Mouse (Mus musculus) neural tube, embryonic 15.5 days (tissue): ENCODE data around the gene Brd1. TPM values are rescaled to one million over a fixed set of nuclear protein-coding genes. Genes with fewer than 3 reads are reported as not detected.
A peak's percentile ranks its signal among the peaks of the same experiment; 100 is the strongest.

ENCODE experiments used
- ATAC-seq: fragments of 200-750 bp; cut with Nextera tagmentation; 2 replicates; pipeline ENCODE4 v1.8.0; 2017; ENCODE audit warnings: mild to moderate bottlenecking, moderate TSS enrichment, moderate library complexity; ENCODE audit not compliant: low FRiP score
- H3K27ac ChIP-seq: fragments of 300-500 bp; sonication (generic); replicated peaks from 2 replicates; pipeline ENCODE4 v1.5.1; 2015; ENCODE audit warnings: mild to moderate bottlenecking, inconsistent platforms
- H3K27me3 ChIP-seq: fragments of 300-500 bp; sonication (generic); replicated peaks from 2 replicates; pipeline ENCODE4 v1.6.1; 2015; ENCODE audit warnings: inconsistent platforms
- H3K36me3 ChIP-seq: fragments of 300-500 bp; sonication (generic); 2 replicates; pipeline ENCODE4 v1.6.1; 2015; ENCODE audit warnings: inconsistent platforms
- H3K4me1 ChIP-seq: fragments of 300-500 bp; sonication (generic); 2 replicates; pipeline ENCODE4 v1.6.1; 2015; ENCODE audit warnings: inconsistent platforms
- H3K4me2 ChIP-seq: fragments of 300-500 bp; sonication (generic); 2 replicates; pipeline ENCODE4 v1.6.1; 2015; ENCODE audit warnings: inconsistent platforms, mild to moderate bottlenecking, moderate library complexity
- H3K4me3 ChIP-seq: fragments of 300-500 bp; sonication (generic); replicated peaks from 2 replicates; pipeline ENCODE4 v1.5.1; 2015; ENCODE audit warnings: mild to moderate bottlenecking, inconsistent platforms
- H3K9ac ChIP-seq: fragments of 300-500 bp; sonication (generic); replicated peaks from 2 replicates; pipeline ENCODE4 v1.6.1; 2015; ENCODE audit warnings: mild to moderate bottlenecking, inconsistent platforms
- H3K9me3 ChIP-seq: fragments of 300-500 bp; sonication (generic); replicated peaks from 2 replicates; pipeline ENCODE4 v1.6.1; 2016; ENCODE audit warnings: inconsistent platforms
- WGBS: fragments of 180-500 bp; shearing (Covaris S2); methylation state at CpG from one replicate; pipeline ENCODE4 v1.1.7; 2015; ENCODE audit warnings: mixed read lengths; 5-methylcytosine and 5-hydroxymethylcytosine counted together
- polyA plus RNA-seq: library from polyadenylated mRNA; unstranded; fragments of >200 nt; fragmentation: Nextera tagmentation; extraction: Ambion mirVana; gene quantifications from 2 replicates; pipeline ENCODE4 v1.2.1, GENCODE M21; 2015

Brd1 gene
- polyA plus RNA-seq, 1 experiment from 2014 or later = 15.1 TPM

DNA sequence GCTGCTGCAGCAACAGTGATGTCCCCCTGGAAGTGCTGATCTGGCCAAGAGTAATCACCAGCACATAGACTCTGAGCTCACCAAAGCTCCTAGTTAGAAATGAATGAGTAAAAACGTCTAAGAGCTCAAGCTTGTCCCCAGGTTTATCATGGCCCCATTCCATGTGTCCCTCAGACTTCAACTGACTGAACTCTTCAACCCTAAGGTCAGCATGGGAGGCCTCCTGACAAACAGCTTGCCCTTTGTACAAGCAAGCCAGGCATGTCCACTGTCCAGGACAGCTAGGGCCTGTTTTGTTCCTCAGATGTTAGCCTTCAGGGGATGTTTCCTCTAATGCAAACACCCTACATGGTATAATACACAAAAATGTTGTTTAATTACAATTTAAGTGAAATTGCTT is 29.7 kb downstream of the Brd1 start:
- no peak overlapping the region for H3K4me3 ChIP-seq
- no peak overlapping the region for H3K27ac ChIP-seq
- H3K9me3 ChIP-seq = no peaks in the 10 kb centered on the region
- H3K36me3 ChIP-seq = peaks cover 86% of the 10 kb centered on the region
- no peak overlapping the region for H3K4me2 ChIP-seq
- H3K9ac ChIP-seq = no peak overlapping the region
- 76% methylated on average over 1 of the region's 1 CpGs for WGBS
- H3K4me1 ChIP-seq = no peaks in the 10 kb centered on the region
- ATAC-seq = no peak
- H3K27me3 ChIP-seq = no peaks in the 10 kb centered on the region

DNA sequence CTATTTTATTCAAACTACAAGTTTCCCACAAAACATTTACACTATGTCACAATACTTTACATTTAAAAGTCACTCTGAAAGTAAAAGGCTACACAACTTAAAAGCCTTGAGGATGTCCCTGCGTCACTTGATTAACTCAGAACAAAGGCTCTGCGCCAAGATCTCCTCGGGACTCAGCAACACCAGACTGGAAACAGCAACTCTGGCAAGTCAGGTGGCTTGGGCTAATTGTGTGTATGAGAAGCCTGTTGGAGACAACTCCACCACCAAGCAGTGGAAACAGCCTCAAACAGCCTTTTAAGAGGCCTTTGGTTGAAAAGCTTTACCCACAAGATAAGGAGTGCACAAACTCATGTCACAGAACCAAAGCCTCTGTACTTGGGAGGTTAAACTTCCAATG is 31.5 kb downstream of the Brd1 start:
- Histone ChIP-seq H3K27ac (no peak overlapping the region), H3K9ac (no peak overlapping the region), H3K4me3 (no peak overlapping the region), H3K4me2 (no peak overlapping the region), H3K4me1 (no peaks in the 10 kb centered on the region), H3K9me3 (no peaks in the 10 kb centered on the region), H3K36me3 (peaks cover 84% of the 10 kb centered on the region), H3K27me3 (no peaks in the 10 kb centered on the region)
- no peak for ATAC-seq
- WGBS = 54% methylated on average over 3 of the region's 3 CpGs

DNA sequence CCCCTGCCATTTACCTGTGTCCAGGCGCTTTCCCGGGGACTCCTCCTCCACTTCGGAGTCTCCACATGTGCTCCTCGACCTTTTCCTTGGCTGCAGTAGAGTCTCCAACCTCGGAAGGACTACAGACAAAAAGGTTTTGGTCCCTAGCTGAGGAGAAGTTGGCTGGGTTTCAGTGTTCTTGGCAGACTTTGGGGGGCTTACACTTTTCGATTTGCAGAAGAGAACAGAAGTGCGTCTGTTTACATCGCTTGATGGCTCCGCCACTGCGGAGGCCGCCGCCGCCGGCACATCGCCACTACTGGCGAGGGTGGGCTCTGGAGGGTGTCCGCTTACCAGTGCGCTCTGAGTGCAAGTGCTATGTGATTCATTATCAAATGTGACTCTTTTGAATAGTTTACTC is 33.3 kb downstream of the Brd1 start:
- Histone ChIP-seq H3K27ac (no peak overlapping the region), H3K4me1 (no peaks in the 10 kb centered on the region), H3K36me3 (peaks cover 79% of the 10 kb centered on the region), H3K4me2 (no peak overlapping the region), H3K9ac (no peak overlapping the region), H3K4me3 (no peak overlapping the region), H3K27me3 (no peaks in the 10 kb centered on the region), H3K9me3 (no peaks in the 10 kb centered on the region)
- WGBS = 83% methylated on average over 18 of the region's 18 CpGs
- ATAC-seq = peak; percentile 55; the same call in 1 of the 2 replicates

DNA sequence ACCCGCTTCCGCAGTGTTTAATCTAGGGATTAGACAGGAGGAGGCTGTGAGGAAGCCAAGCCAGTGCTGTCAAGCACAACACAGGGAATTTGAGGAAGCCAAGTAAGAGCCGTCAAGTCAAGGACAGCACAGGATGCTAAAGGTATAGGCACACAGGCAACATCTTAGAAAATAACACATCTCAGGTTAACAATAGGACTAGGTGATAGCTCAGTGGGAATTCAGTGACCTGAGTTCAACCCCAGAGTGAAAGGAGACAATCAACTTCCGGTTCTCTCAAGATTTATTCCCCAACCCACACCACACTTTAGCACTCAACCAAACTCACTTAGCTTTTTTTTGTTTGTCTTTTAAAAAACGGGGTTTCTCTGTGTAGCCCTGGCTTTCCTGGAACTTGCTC is 34.5 kb downstream of the Brd1 start:
- Histone ChIP-seq H3K4me1 (no peaks in the 10 kb centered on the region), H3K4me2 (no peak overlapping the region), H3K4me3 (no peak overlapping the region), H3K27ac (no peak overlapping the region), H3K36me3 (peaks cover 80% of the 10 kb centered on the region), H3K27me3 (no peaks in the 10 kb centered on the region), H3K9me3 (no peaks in the 10 kb centered on the region), H3K9ac (no peak overlapping the region)
- 87% methylated on average over 5 of the region's 5 CpGs for WGBS
- no peak for ATAC-seq

DNA sequence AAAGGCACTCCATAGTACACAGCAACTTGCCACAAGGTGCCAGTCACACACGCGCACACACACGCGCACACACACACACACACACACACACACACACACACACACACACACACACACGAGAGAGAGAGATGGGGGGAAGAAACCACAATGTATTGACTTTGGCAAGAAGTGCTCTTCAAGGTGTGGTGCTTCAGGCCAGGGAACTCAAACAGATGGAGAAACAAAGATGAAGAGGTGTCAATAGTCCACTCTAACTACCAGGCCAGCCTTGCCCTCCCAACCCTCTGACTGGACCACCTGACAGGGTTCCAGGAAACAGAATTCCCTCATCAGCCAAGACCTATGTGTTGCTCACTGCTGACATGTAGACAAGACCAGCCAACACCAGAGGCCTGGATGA is 36.4 kb downstream of the Brd1 start:
- WGBS = 88% methylated on average over 4 of the region's 5 CpGs
- no peak for ATAC-seq
- H3K4me2 ChIP-seq = no peak overlapping the region
- 0 out of 2 replicates have a peak, but pooled peaks cover 3% of the 10 kb centered on the region for H3K4me1 ChIP-seq
- no peaks in the 10 kb centered on the region for H3K27me3 ChIP-seq
- no peak overlapping the region for H3K27ac ChIP-seq
- H3K9me3 ChIP-seq = no peaks in the 10 kb centered on the region
- H3K36me3 ChIP-seq = peaks cover 78% of the 10 kb centered on the region
- no peak overlapping the region for H3K4me3 ChIP-seq
- H3K9ac ChIP-seq = no peak overlapping the region

- Histone ChIP-seq H3K4me2 (no peak overlapping the region), H3K4me3 (no peak overlapping the region), H3K9ac (no peak overlapping the region), H3K36me3 (peaks cover 82% of the 10 kb centered on the region), H3K9me3 (no peaks in the 10 kb centered on the region), H3K4me1 (0 out of 2 replicates have a peak, but pooled peaks cover 3% of the 10 kb centered on the region), H3K27me3 (no peaks in the 10 kb centered on the region), H3K27ac (no peak overlapping the region)
- 97% methylated on average over 7 of the region's 7 CpGs for WGBS
- ATAC-seq = no peak
These were observed 38.0 kb downstream of the Brd1 start for GRCm38 (mm10) chr15:88696055-88696454.

GRCm38 (mm10) chr15:88694033-88694432 is 40.0 kb downstream of the Brd1 start:
- Histone ChIP-seq H3K4me1 (0 out of 2 replicates have a peak, but pooled peaks cover 3% of the 10 kb centered on the region), H3K9ac (no peak overlapping the region), H3K27me3 (no peaks in the 10 kb centered on the region), H3K27ac (no peak overlapping the region), H3K36me3 (peaks cover 84% of the 10 kb centered on the region), H3K4me3 (no peak overlapping the region), H3K4me2 (no peak overlapping the region), H3K9me3 (no peaks in the 10 kb centered on the region)
- WGBS = 75% methylated on average over 5 of the region's 5 CpGs
- no peak for ATAC-seq

DNA sequence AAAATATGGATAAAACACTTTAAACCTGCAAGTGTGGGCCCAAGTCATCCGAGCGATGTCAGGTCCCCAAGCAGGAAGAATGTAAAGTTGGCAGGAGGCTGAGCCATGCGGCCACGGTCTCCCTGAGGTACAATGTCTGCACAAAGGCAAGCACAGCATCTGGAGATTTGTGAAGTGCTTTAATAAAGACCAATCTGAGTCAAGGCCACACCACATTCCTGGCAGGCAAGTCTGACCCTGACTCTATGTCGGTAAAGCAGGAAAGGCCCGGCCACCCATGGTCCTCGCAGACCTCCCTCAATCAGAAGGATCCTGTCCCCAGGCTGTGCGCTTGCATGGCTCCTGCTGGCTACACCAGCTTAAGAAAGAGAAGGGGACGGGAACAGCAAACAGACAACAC is 41.3 kb downstream of the Brd1 start:
- no peak overlapping the region for H3K9ac ChIP-seq
- no peaks in the 10 kb centered on the region for H3K9me3 ChIP-seq
- 83% methylated on average over 9 of the region's 9 CpGs for WGBS
- H3K27me3 ChIP-seq = no peaks in the 10 kb centered on the region
- no peak overlapping the region for H3K27ac ChIP-seq
- H3K4me2 ChIP-seq = no peak overlapping the region
- H3K36me3 ChIP-seq = peaks cover 85% of the 10 kb centered on the region
- no peak for ATAC-seq
- 0 out of 2 replicates have a peak, but pooled peaks cover 3% of the 10 kb centered on the region for H3K4me1 ChIP-seq
- no peak overlapping the region for H3K4me3 ChIP-seq

GRCm38 (mm10) chr15:88691129-88691528 is 42.9 kb downstream of the Brd1 start:
- 95% methylated on average over 12 of the region's 12 CpGs for WGBS
- ATAC-seq = no peak
- Histone ChIP-seq H3K27ac (no peak overlapping the region), H3K4me3 (no peak overlapping the region), H3K36me3 (peaks cover 82% of the 10 kb centered on the region), H3K4me1 (0 out of 2 replicates have a peak, but pooled peaks cover 3% of the 10 kb centered on the region), H3K4me2 (no peak overlapping the region), H3K27me3 (no peaks in the 10 kb centered on the region), H3K9me3 (no peaks in the 10 kb centered on the region), H3K9ac (no peak overlapping the region)

DNA sequence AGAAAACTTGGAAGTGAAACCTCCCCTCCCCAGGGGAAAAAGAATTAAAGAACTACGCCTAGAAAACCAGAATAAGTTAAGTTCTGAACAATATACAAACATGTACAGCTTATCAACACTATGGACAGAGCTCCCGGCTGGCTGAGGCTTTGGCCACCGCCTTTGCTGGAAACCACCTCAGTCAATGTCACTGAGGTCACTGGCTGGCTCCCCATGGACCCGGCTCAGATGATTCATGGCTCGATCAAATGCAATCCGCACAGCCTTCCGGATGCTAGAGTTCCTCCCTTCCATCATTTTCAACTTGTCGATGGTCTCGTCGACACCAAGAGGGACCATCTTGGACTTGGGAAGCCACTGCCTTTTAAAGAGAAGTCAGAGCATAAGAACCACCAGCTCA is 45.9 kb downstream of the Brd1 start:
- Histone ChIP-seq H3K4me2 (no peak overlapping the region), H3K27me3 (no peaks in the 10 kb centered on the region), H3K36me3 (peaks cover 61% of the 10 kb centered on the region), H3K4me1 (no peaks in the 10 kb centered on the region), H3K9me3 (no peaks in the 10 kb centered on the region), H3K4me3 (no peak overlapping the region), H3K27ac (no peak overlapping the region), H3K9ac (no peak overlapping the region)
- 88% methylated on average over 10 of the region's 10 CpGs for WGBS
- no peak for ATAC-seq

- ATAC-seq = no peak
These were observed 47.3 kb downstream of the Brd1 start for GRCm38 (mm10) chr15:88686725-88687124.

DNA sequence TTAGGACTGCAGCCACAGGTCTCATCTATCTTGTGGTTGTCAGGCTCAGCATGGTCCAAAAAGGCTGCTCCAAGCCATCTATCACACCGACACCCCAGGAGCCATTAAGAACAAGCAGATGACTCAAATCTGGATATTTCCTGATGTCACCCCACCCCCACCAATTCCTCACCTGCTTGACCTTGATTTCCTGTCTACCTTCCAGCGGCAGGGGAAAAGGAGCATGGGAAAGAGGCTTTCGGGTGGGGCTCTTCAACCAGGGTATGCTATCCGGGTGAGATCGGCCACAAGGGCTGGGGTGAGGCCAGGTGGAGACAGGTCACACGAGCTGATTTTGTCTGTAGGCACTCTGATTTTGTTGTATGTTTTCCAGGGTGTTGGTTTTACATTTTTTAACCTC is 50.0 kb downstream of the Brd1 start:
- no peak overlapping the region for H3K27ac ChIP-seq
- 89% methylated on average over 6 of the region's 6 CpGs for WGBS
- H3K4me3 ChIP-seq = no peak overlapping the region
- no peak overlapping the region for H3K9ac ChIP-seq
- no peaks in the 10 kb centered on the region for H3K4me1 ChIP-seq
- no peak overlapping the region for H3K4me2 ChIP-seq
- ATAC-seq = no peak
- H3K36me3 ChIP-seq = peaks cover 24% of the 10 kb centered on the region
- H3K9me3 ChIP-seq = no peaks in the 10 kb centered on the region
- H3K27me3 ChIP-seq = no peaks in the 10 kb centered on the region

More at GRCm38 (mm10) chr15:88686725-88687124, 47.3 kb downstream of the Brd1 start:
- Histone ChIP-seq H3K9ac (no peak overlapping the region), H3K27me3 (no peaks in the 10 kb centered on the region), H3K27ac (no peak overlapping the region), H3K36me3 (peaks cover 51% of the 10 kb centered on the region), H3K4me3 (no peak overlapping the region), H3K9me3 (no peaks in the 10 kb centered on the region), H3K4me1 (no peaks in the 10 kb centered on the region), H3K4me2 (no peak overlapping the region)
- 88% methylated on average over 5 of the region's 5 CpGs for WGBS

GRCm38 (mm10) chr15:88680931-88681330 is 53.1 kb downstream of the Brd1 start:
- WGBS = 75% methylated on average over 5 of the region's 5 CpGs

More at GRCm38 (mm10) chr15:88680931-88681330, 53.1 kb downstream of the Brd1 start:
- no peak for ATAC-seq
- H3K36me3 ChIP-seq = 0 out of 2 replicates have a peak, but pooled peaks cover 4% of the 10 kb centered on the region
- H3K4me2 ChIP-seq = no peak overlapping the region
- H3K9me3 ChIP-seq = no peaks in the 10 kb centered on the region
- H3K4me1 ChIP-seq = no peaks in the 10 kb centered on the region
- H3K9ac ChIP-seq = no peak overlapping the region
- no peak overlapping the region for H3K4me3 ChIP-seq
- no peaks in the 10 kb centered on the region for H3K27me3 ChIP-seq
- no peak overlapping the region for H3K27ac ChIP-seq
